Mouse (Mus musculus): Measurements from ENCODE around the gene Itpkc.

The Itpkc gene

GRCm38 (mm10) chr7:27162780-27163449, 65.5 kb downstream of the Itpkc start:
- no peak for DNase-seq

DNA sequence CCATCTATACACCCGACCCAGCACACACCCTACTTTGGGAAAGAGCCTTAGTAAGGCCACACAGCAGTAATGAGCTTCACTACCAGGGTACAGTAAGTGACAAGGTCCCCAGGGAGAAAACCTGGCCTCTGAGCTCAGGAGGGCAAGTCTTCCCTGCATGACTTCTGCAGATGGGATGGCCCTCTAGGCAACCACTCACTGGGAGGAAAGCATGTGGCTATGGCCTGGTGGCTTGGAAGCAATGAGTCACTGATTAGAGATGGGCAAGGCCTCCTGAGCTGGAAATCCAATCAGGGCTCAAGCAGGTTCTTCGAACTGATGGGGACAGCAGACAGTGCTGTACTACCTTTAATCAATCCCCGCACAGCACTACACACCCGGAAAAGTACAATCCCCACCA, 66.7 kb downstream of the Itpkc start:
- no peak for DNase-seq

DNA sequence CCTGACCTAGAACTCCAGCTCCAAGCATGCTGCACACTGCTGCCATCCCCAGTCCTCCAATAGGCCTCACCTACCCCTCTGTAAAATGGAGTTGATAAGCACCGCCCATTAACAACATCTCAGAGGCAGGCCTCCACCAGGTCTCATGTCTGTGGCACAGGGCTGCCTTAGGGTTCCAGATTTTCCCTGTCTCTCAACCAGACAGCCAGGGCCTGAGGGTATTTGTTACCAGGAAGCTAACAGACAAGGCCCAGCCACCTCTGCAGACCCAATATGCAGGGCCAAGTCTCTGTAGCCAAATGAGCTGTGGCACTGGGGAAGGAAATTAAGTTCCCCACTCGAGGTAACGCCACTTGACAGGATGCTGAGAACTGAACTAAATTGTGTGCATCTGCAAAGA, 67.5 kb downstream of the Itpkc start:
- peak; percentile 19 for DNase-seq

DNA sequence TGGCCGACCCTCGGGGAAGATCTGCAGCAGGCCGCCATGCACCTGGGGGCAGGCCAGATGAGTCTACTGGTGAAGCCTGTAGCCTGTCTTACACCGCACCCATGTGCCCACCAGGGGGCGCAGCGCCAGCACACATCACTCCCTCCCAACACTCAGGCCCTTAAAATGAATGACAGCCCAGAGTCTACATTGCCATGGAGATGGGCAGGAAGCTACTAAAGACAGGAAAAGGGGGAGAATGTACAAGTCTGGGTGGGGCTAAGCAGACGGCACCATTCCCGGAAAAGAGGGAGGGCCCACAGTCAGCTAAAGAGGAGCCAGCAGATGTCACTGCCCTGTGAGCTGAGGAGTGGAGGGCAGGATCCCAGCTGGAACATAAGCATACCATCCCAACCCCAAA, 68.6 kb downstream of the Itpkc start:
- peak; percentile 90 for DNase-seq

GRCm38 (mm10) chr7:27159256-27159655, 69.2 kb downstream of the Itpkc start:
- DNase-seq: peak; percentile 36

GRCm38 (mm10) chr7:27158171-27158570, 70.3 kb downstream of the Itpkc start:
- DNase-seq: peak; percentile 33

All from cerebellum, adult 9-10 months (tissue).